In genomic region chr14:121177907-121178306, GRCm38 (mm10) we compare ENCODE assay signal across 22 mouse cellular contexts.
DNase-seq lines count a peak whose midpoint lies in the region; ATAC-seq and TF ChIP-seq lines count a peak whose summit lies in the region.
"Had no signal": no experiment of that assay in that cellular context is flagged by ENCODE, and none has a peak within 500 bp of the region (broad histone marks: within the 10 kb centered on the region; RNA-seq: fewer than 3 reads in every experiment).

No protein-coding gene starts in this region.

- no peak overlapping the region for H3K9ac ChIP-seq in hindbrain, embryonic 12.5 days
- no peak overlapping the region for H3K9ac ChIP-seq in kidney, embryonic 16.5 days (replicated peaks; ENCODE audit: low read length)
- no peak overlapping the region for H3K9ac ChIP-seq in midbrain, embryonic 13.5 days (replicated peaks)
- no peak overlapping the region for H3K9ac ChIP-seq in midbrain, embryonic 11.5 days (ENCODE audit: low read length)
- no peak overlapping the region for H3K9ac ChIP-seq in hindbrain, postnatal 0 days (replicated peaks; ENCODE audit: low read length)
- H3K9ac ChIP-seq: forebrain, embryonic 15.5 days; neural tube, embryonic 12.5 days had no signal

- H3K4me2 ChIP-seq in hindbrain, embryonic 12.5 days (replicated peaks): no peak overlapping the region
- no peak overlapping the region for H3K4me2 ChIP-seq in kidney, embryonic 16.5 days (replicated peaks; ENCODE audit: low read depth, low read length)
- H3K4me2 ChIP-seq in midbrain, embryonic 13.5 days (replicated peaks): no peak overlapping the region
- no peak overlapping the region for H3K4me2 ChIP-seq in midbrain, embryonic 11.5 days
- no peak overlapping the region for H3K4me2 ChIP-seq in hindbrain, postnatal 0 days (ENCODE audit: low read depth, low read length)
- H3K4me2 ChIP-seq: forebrain, embryonic 15.5 days; neural tube, embryonic 12.5 days had no signal

- H3K9me3 ChIP-seq in hindbrain, embryonic 10.5 days: no peaks in the 10 kb centered on the region
- no peaks in the 10 kb centered on the region for H3K9me3 ChIP-seq in hindbrain, embryonic 12.5 days (replicated peaks)
- no peaks in the 10 kb centered on the region for H3K9me3 ChIP-seq in kidney, embryonic 16.5 days (ENCODE audit: low read length)
- no peaks in the 10 kb centered on the region for H3K9me3 ChIP-seq in midbrain, embryonic 13.5 days
- no peaks in the 10 kb centered on the region for H3K9me3 ChIP-seq in midbrain, embryonic 11.5 days (ENCODE audit: control insufficient read depth, low read length)
- H3K9me3 ChIP-seq in hindbrain, postnatal 0 days (ENCODE audit: low read length): no peaks in the 10 kb centered on the region
- H3K9me3 ChIP-seq: forebrain, embryonic 15.5 days; heart, embryonic 10.5 days; neural tube, embryonic 12.5 days had no signal

- H3K27ac ChIP-seq in hindbrain, embryonic 10.5 days: 0 out of 2 replicates have a peak overlapping the region, but pooled peaks have one; percentile 19
- H3K27ac ChIP-seq in hindbrain, embryonic 12.5 days: no peak overlapping the region
- 0 out of 2 replicates have a peak overlapping the region, but pooled peaks have one; percentile 20 for H3K27ac ChIP-seq in kidney, embryonic 16.5 days (ENCODE audit: low read length)
- 0 out of 2 replicates have a peak overlapping the region, but pooled peaks have one; percentile 30 for H3K27ac ChIP-seq in midbrain, embryonic 13.5 days
- no peak overlapping the region for H3K27ac ChIP-seq in midbrain, embryonic 11.5 days (ENCODE audit: low read depth, low read length)
- H3K27ac ChIP-seq in hindbrain, postnatal 0 days: no peak overlapping the region
- H3K27ac ChIP-seq: forebrain, embryonic 15.5 days; heart, embryonic 10.5 days; left cerebral cortex, adult 2 months; neural tube, embryonic 12.5 days had no signal

- H3K4me3 ChIP-seq in hindbrain, embryonic 10.5 days: no peak overlapping the region
- no peak overlapping the region for H3K4me3 ChIP-seq in hindbrain, embryonic 12.5 days
- H3K4me3 ChIP-seq in kidney, embryonic 16.5 days (ENCODE audit: low read length): no peak overlapping the region
- no peak overlapping the region for H3K4me3 ChIP-seq in midbrain, embryonic 13.5 days (replicated peaks)
- H3K4me3 ChIP-seq in midbrain, embryonic 11.5 days (ENCODE audit: low read depth, low read length): no peak overlapping the region
- no peak overlapping the region for H3K4me3 ChIP-seq in hindbrain, postnatal 0 days (ENCODE audit: low read length)
- H3K4me3 ChIP-seq: forebrain, embryonic 15.5 days; heart, embryonic 10.5 days; left cerebral cortex, adult 2 months; neural tube, embryonic 12.5 days had no signal

- 84% methylated on average over 6 of the region's 6 CpGs for WGBS in hindbrain, embryonic 10.5 days
- 71% methylated on average over 6 of the region's 6 CpGs for WGBS in hindbrain, embryonic 12.5 days
- WGBS in kidney, embryonic 16.5 days: 55% methylated on average over 6 of the region's 6 CpGs
- 76% methylated on average over 6 of the region's 6 CpGs for WGBS in midbrain, embryonic 13.5 days
- 88% methylated on average over 6 of the region's 6 CpGs for WGBS in midbrain, embryonic 11.5 days
- WGBS in hindbrain, postnatal 0 days: 69% methylated on average over 6 of the region's 6 CpGs

- no peak for DNase-seq in hindbrain, embryonic 10.5 days (ENCODE audit: low spot score)
- no peak for DNase-seq in kidney, postnatal 36 days
- DNase-seq in midbrain, embryonic 11.5 days (ENCODE audit: low spot score, missing footprints): no peak
- DNase-seq in hindbrain, postnatal 0 days (ENCODE audit: low spot score): no peak
- DNase-seq: adrenal gland, postnatal 36 days; cerebellum, adult 9-10 months; gastrocnemius, postnatal 10 days; heart, postnatal 4 days; kidney, postnatal 4 days; lung, postnatal 36 days; right cerebral cortex, postnatal 4 days; thymus, adult 2 months; thymus, postnatal 4 days had no signal

- TF ChIP-seq CTCF in hindbrain, postnatal 0 days (IDR thresholded peaks at IDR 0.05; ENCODE audit: low read depth): no peak

- peaks cover 8% of the 10 kb centered on the region for H3K4me1 ChIP-seq in hindbrain, embryonic 10.5 days (replicated peaks)
- H3K4me1 ChIP-seq in hindbrain, embryonic 12.5 days: peaks cover 12% of the 10 kb centered on the region
- peaks cover 42% of the 10 kb centered on the region for H3K4me1 ChIP-seq in kidney, embryonic 16.5 days (ENCODE audit: insufficient read depth, low read length)
- peaks cover 20% of the 10 kb centered on the region for H3K4me1 ChIP-seq in midbrain, embryonic 13.5 days (replicated peaks)
- no peaks in the 10 kb centered on the region for H3K4me1 ChIP-seq in midbrain, embryonic 11.5 days (ENCODE audit: control insufficient read depth, insufficient read depth, low read length)
- H3K4me1 ChIP-seq in hindbrain, postnatal 0 days (ENCODE audit: insufficient read depth, low read length): peaks cover 10% of the 10 kb centered on the region

- 0 out of 2 replicates have a peak, but pooled peaks cover 4% of the 10 kb centered on the region for H3K36me3 ChIP-seq in hindbrain, embryonic 10.5 days
- H3K36me3 ChIP-seq in hindbrain, embryonic 12.5 days: no peaks in the 10 kb centered on the region
- no peaks in the 10 kb centered on the region for H3K36me3 ChIP-seq in kidney, embryonic 16.5 days (ENCODE audit: insufficient read depth, low read length)
- H3K36me3 ChIP-seq in midbrain, embryonic 13.5 days: no peaks in the 10 kb centered on the region
- H3K36me3 ChIP-seq in midbrain, embryonic 11.5 days (ENCODE audit: control insufficient read depth, insufficient read depth, low read length): no peaks in the 10 kb centered on the region
- H3K36me3 ChIP-seq in hindbrain, postnatal 0 days (ENCODE audit: insufficient read depth, low read length): no peaks in the 10 kb centered on the region
- H3K36me3 ChIP-seq: forebrain, embryonic 15.5 days; neural tube, embryonic 12.5 days had no signal

- no peak for ATAC-seq in hindbrain, embryonic 12.5 days (ENCODE audit: low FRiP score)
- ATAC-seq in kidney, embryonic 16.5 days (ENCODE audit: low FRiP score, low TSS enrichment): no peak; the same call in 1 of the 2 replicates
- ATAC-seq in midbrain, embryonic 13.5 days: no peak
- ATAC-seq in midbrain, embryonic 11.5 days (ENCODE audit: low FRiP score): no peak
- 0 out of 2 replicates have a peak, but pooled peaks have one; percentile 16 for ATAC-seq in hindbrain, postnatal 0 days
- no peak for ATAC-seq in inflammation-experienced regulatory T-cells, adult 6 months
- ATAC-seq: forebrain, embryonic 15.5 days; intestine, postnatal 0 days had no signal

- H3K27me3 ChIP-seq in hindbrain, embryonic 10.5 days (ENCODE audit: insufficient read depth, poor library complexity, severe bottlenecking): no peaks in the 10 kb centered on the region
- no peaks in the 10 kb centered on the region for H3K27me3 ChIP-seq in hindbrain, embryonic 12.5 days
- no peaks in the 10 kb centered on the region for H3K27me3 ChIP-seq in kidney, embryonic 16.5 days (ENCODE audit: insufficient read depth, low read length)
- H3K27me3 ChIP-seq in midbrain, embryonic 13.5 days: no peaks in the 10 kb centered on the region
- no peaks in the 10 kb centered on the region for H3K27me3 ChIP-seq in midbrain, embryonic 11.5 days (ENCODE audit: control insufficient read depth, insufficient read depth, low read length)
- no peaks in the 10 kb centered on the region for H3K27me3 ChIP-seq in hindbrain, postnatal 0 days (ENCODE audit: insufficient read depth, low read length)
- H3K27me3 ChIP-seq: forebrain, embryonic 15.5 days; neural tube, embryonic 12.5 days had no signal

Comparison
In these comparisons a context has a peak if more than half of its experiments do, and no peak if none do; other contexts are left out.
1. H3K27ac ChIP-seq: peak in hindbrain, embryonic 10.5 days (single experiment), kidney, embryonic 16.5 days (single experiment) and midbrain, embryonic 13.5 days (single experiment); none in hindbrain, embryonic 12.5 days (single experiment), midbrain, embryonic 11.5 days (single experiment) and hindbrain, postnatal 0 days (single experiment).